Mouse (Mus musculus): ENCODE measurements around the gene Rmi2. TPM values are rescaled to one million over a fixed set of nuclear protein-coding genes. Genes with fewer than 3 reads are reported as not detected.

The Rmi2 gene
- polyA plus RNA-seq, 1 experiment from 2014 or later: 2.9 TPM

DNA sequence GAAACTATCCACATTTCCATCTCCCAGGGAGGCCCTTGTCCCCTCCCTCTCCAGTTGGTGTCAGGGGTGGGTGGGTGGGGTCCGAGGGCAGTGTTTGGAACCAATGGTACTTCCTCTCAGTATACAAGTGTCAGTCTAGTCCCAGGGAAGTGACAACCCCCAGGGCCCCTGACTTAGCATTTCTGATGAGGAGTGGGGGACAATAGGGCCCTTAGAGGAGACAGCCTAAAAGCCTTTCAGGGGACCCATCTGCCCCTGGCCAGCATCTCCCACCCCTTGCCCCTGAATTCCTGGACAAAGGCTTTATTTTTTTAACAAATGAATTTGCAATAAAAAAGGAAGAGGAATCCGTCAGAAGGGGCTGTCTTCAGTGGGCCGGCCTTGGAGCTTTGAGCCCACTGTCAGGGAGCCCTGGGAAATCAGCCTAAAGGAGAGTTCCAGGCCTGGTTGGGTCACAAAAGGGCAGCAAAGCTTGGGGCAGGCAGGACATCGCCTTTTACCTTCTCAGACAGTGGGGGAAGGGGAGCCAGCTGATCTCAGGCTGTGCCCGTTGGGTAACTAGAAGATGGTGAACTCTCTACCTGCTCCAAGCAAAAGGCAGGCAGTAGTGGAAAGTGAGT is 102.0 kb downstream of the Rmi2 start:
- 25% methylated on average over 5 of the region's 5 CpGs for WGBS
- Histone ChIP-seq H3K27me3 (ENCODE audit: control insufficient read depth, insufficient read depth, low read length) (no peaks in the 10 kb centered on the region), H3K4me3 (ENCODE audit: low read depth, low read length) (no peak overlapping the region), H3K27ac (replicated peaks; ENCODE audit: low read depth, low read length) (no peak overlapping the region), H3K9me3 (replicated peaks; ENCODE audit: control insufficient read depth, low read length) (no peaks in the 10 kb centered on the region), H3K4me2 (ENCODE audit: low read depth, low read length) (no peak overlapping the region), H3K4me1 (ENCODE audit: control insufficient read depth, insufficient read depth, low read length) (no peaks in the 10 kb centered on the region), H3K36me3 (replicated peaks; ENCODE audit: control insufficient read depth, insufficient read depth, low read depth, low read length) (no peaks in the 10 kb centered on the region), H3K9ac (replicated peaks; ENCODE audit: low read length) (no peak overlapping the region)
- no peak for DNase-seq (ENCODE audit: low spot score)
- 0 out of 2 replicates have a peak, but pooled peaks have one; percentile 45 for ATAC-seq (replicated peaks; ENCODE audit: insufficient number of reproducible peaks, low FRiP score, low TSS enrichment, low read depth)

DNA sequence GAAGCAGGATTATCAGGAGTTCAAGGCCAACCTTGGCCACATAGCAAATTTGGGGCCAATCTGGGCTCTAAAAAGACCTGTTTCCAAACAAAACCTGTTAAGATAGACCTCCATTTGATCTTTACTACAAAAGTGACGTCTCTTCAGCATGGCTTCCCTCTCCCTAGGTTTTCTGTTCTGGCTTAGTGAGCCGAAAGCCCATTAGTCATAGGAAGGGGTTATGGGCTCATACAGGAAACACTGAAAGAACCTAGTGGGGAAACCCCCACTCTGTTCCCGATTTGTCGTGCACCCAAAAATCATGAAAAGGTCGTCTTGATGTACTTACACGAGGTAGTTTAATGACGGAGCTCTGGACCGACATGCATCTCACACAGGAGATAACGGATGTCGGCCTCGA is 102.6 kb downstream of the Rmi2 start:
- Histone ChIP-seq H3K4me1 (ENCODE audit: control insufficient read depth, insufficient read depth, low read length) (no peaks in the 10 kb centered on the region), H3K4me3 (ENCODE audit: low read depth, low read length) (no peak overlapping the region), H3K27ac (replicated peaks; ENCODE audit: low read depth, low read length) (no peak overlapping the region), H3K27me3 (ENCODE audit: control insufficient read depth, insufficient read depth, low read length) (no peaks in the 10 kb centered on the region), H3K36me3 (replicated peaks; ENCODE audit: control insufficient read depth, insufficient read depth, low read depth, low read length) (no peaks in the 10 kb centered on the region), H3K9ac (replicated peaks; ENCODE audit: low read length) (no peak overlapping the region), H3K4me2 (ENCODE audit: low read depth, low read length) (no peak overlapping the region), H3K9me3 (replicated peaks; ENCODE audit: control insufficient read depth, low read length) (no peaks in the 10 kb centered on the region)
- ATAC-seq (replicated peaks; ENCODE audit: insufficient number of reproducible peaks, low FRiP score, low TSS enrichment, low read depth) (no peak), DNase-seq (ENCODE audit: low spot score) (no peak)
- 81% methylated on average over 11 of the region's 11 CpGs for WGBS

DNA sequence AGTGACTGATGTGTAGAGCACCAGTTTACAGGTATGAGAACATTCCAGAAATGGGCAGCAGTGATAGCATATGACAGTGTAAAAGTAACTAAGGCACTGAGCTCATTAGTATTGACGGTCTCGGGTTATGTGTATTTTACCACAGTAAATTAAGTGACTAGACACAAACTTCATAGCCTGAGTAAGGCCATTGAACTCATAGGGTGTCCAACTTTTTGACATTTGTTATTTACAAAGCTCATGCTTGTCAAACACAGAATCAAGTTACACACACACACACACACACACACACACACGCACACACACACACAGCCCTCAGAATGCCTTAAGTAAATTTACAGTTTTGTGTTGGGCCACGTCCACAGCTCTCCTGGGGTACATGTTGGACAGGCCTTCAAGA is 105.1 kb downstream of the Rmi2 start:
- WGBS: 86% methylated on average over 4 of the region's 4 CpGs
- ATAC-seq (replicated peaks; ENCODE audit: insufficient number of reproducible peaks, low FRiP score, low TSS enrichment, low read depth): no peak
- no peak overlapping the region for H3K27ac ChIP-seq (replicated peaks; ENCODE audit: low read depth, low read length)

DNA sequence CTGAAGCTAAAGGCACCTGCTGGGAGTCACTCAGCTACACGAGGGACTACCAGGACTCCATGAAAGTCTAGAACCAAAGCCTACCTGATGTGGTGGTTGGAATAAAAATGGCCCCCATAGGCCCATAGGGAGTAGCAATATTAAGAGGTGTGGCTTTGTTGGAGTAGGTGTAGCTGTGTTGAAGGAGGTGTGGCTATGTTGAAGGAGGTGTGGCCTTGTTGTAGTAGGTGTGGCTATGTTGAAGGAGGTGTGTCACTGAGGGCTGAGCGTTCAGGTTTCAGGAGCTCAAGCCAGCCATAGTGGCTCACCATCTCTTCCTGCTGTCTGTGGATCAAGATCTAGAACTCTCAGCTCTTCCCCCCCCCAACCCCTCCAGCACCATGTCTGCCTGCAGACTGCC is 105.8 kb downstream of the Rmi2 start:
- WGBS: 84% methylated on average over 2 of the region's 2 CpGs
- no peak for DNase-seq (ENCODE audit: low spot score)
- H3K9ac ChIP-seq (replicated peaks; ENCODE audit: low read length): no peak overlapping the region
- no peaks in the 10 kb centered on the region for H3K9me3 ChIP-seq (replicated peaks; ENCODE audit: control insufficient read depth, low read length)
- H3K36me3 ChIP-seq (replicated peaks; ENCODE audit: control insufficient read depth, insufficient read depth, low read depth, low read length): no peaks in the 10 kb centered on the region
- H3K4me2 ChIP-seq (ENCODE audit: low read depth, low read length): no peak overlapping the region
- no peak overlapping the region for H3K4me3 ChIP-seq (ENCODE audit: low read depth, low read length)
- H3K4me1 ChIP-seq (ENCODE audit: control insufficient read depth, insufficient read depth, low read length): no peaks in the 10 kb centered on the region
- H3K27me3 ChIP-seq (ENCODE audit: control insufficient read depth, insufficient read depth, low read length): no peaks in the 10 kb centered on the region
- no peak for ATAC-seq (replicated peaks; ENCODE audit: insufficient number of reproducible peaks, low FRiP score, low TSS enrichment, low read depth)
- no peak overlapping the region for H3K27ac ChIP-seq (replicated peaks; ENCODE audit: low read depth, low read length)

More for the DNA sequence above, 105.1 kb downstream of the Rmi2 start:
- Histone ChIP-seq H3K4me1 (ENCODE audit: control insufficient read depth, insufficient read depth, low read length) (no peaks in the 10 kb centered on the region), H3K9me3 (replicated peaks; ENCODE audit: control insufficient read depth, low read length) (no peaks in the 10 kb centered on the region), H3K4me2 (ENCODE audit: low read depth, low read length) (no peak overlapping the region), H3K27me3 (ENCODE audit: control insufficient read depth, insufficient read depth, low read length) (no peaks in the 10 kb centered on the region), H3K4me3 (ENCODE audit: low read depth, low read length) (no peak overlapping the region), H3K36me3 (replicated peaks; ENCODE audit: control insufficient read depth, insufficient read depth, low read depth, low read length) (no peaks in the 10 kb centered on the region), H3K9ac (replicated peaks; ENCODE audit: low read length) (no peak overlapping the region)
- DNase-seq (ENCODE audit: low spot score): no peak

Other genes with a start within 250 kb of the Rmi2 start
- gene Socs1, start 49.5 kb upstream of the Rmi2 start, polyA plus RNA-seq (2014; fragmentation: Nextera tagmentation; extraction: Ambion mirVana): 5.4 and 5.8 TPM in 2 replicates
- gene Tnp2, start 46.4 kb upstream of the Rmi2 start, polyA plus RNA-seq (2014; fragmentation: Nextera tagmentation; extraction: Ambion mirVana): not detected in 2 replicates
- not detected in 2 replicates for gene Prm3, start 44.1 kb upstream of the Rmi2 start, polyA plus RNA-seq (2014; fragmentation: Nextera tagmentation; extraction: Ambion mirVana)
- gene Prm2, start 38.9 kb upstream of the Rmi2 start, polyA plus RNA-seq (2014; fragmentation: Nextera tagmentation; extraction: Ambion mirVana): not detected in 2 replicates
- gene Prm1, start 29.2 kb upstream of the Rmi2 start, polyA plus RNA-seq (2014; fragmentation: Nextera tagmentation; extraction: Ambion mirVana): not detected in 2 replicates
- gene Gm11172, start 22.1 kb upstream of the Rmi2 start, polyA plus RNA-seq (2014; fragmentation: Nextera tagmentation; extraction: Ambion mirVana): not detected in 2 replicates
- 66.4 and 75.6 TPM in 2 replicates for gene Snn, start 225.9 kb downstream of the Rmi2 start, polyA plus RNA-seq (2014; fragmentation: Nextera tagmentation; extraction: Ambion mirVana)
- gene Litaf, start 231.1 kb downstream of the Rmi2 start, polyA plus RNA-seq (2014; fragmentation: Nextera tagmentation; extraction: Ambion mirVana): 92.5 and 94.4 TPM in 2 replicates

All from embryonic facial prominence, embryonic 11.5 days (tissue).